Mouse (Mus musculus) CD8-positive naive resting alpha-beta T cell, adult 2 months (primary cell): Measurements from ENCODE around the gene Dido1.

Experiments
- DNase-seq, 2 experiments: peaks; one replicate each; pipeline ENCODE4 v3.0.0; 2022; ENCODE audit warnings: low read depth in 2 of 2, low spot score in 2 of 2

Dido1 gene

DNA sequence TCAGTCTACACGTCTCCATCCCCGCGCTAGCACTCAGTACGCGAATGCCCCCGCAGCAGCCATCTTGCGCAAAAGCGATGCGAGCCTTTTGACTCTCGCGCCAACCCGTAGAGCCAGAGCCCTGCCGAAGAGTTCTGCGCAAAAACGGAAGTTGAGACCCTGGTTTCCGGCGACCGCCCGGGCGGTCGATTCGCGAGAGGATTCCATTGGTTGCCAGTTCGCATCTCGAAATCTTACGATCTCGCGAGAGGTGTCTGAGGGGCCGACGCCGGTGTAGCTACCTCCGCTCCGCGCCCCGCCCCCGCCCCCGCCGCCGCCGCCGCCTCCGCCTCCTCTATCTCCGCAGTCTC lies at the start of gene Dido1, which contains the start of gene Gid8:
TSS of gene Dido1 (minus strand) at position 77 of the 350 bp plus-strand sequence.
TSS of gene Gid8 (plus strand) at position 195 of the 350 bp plus-strand sequence.
- DNase-seq = peak; percentile 91 to 92

DNA sequence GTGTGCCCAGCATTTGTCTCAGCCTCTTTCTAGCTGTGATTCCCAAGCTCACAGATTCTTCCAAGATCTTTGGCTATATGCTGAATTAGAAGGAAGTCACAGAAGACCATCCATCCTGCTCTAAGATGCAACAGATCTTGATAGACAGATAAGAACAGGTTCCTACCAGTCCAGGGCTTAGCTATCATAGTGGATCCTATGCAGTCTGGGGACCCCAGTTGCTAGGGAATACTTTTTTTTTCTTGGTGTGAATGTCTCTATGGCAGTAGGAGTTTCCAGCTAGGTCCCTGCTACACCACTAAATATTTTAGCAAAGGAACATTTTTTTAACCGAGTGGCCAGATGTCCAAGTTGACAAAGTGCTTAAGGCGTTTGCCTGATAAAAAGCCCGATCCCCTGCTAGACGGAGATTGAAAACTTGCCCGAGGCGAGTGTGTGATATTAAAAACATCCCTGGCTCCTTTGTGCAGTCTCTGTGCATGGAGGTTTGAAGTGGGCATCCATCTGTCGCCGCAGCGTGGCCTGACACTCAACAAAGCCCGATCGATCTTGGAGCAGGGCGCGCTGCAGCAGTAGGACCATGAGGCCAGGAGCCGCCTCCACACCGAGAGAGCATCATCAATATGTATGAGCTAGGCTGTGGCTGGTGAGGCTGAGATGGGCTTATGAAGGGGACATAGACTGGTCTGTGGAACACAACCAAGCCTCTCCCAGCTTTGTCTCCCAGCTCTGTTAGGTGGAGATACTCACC lies 48.9 kb upstream of the Dido1 start:
- DNase-seq = no peak

- DNase-seq = no peak
Observed at GRCm38 (mm10) chr2:180756786-180757185, 47.0 kb upstream of the Dido1 start.

DNA sequence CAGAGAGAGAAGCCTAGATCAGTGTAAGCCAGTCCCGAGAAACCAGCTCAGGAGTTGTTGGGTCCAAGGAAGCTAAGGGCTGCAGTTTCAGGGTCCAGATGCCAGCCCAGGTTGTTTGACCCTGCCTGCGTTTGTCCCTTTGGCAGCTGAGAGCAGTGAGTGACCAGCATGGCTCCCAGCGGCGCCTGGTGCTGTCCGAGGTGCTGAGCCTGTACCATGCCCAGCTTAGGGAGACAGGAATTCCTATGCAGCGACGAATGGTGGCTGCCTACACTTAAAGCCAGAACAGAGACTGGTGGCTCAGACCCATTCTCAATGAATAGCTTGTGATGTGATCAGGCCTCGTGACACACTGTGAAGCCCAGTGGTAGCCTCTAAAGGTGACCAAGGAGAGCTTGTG lies 46.1 kb upstream of the Dido1 start:
- DNase-seq = no peak

- DNase-seq = no peak
Observed at GRCm38 (mm10) chr2:180754976-180755688, 45.3 kb upstream of the Dido1 start.

DNA sequence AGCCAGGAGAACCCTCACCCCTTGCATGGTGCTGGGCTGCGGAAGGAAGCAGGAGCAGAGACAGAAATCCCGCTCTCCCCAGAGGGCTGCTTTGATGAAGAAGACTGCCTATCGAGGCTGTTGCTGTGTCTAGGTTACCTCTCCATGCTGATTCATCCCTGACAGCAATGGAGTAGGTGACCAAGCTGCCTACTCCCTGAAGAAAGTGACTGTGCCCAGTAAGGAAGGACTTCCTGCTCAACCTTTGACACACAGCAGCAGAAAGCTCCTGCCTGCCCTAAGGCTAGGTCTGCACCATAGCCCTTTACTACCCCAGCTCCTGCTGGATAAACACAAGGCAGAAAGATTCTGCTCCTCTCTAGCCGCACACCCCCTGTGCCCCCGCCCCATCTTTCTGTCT lies 39.1 kb upstream of the Dido1 start:
- no peak for DNase-seq

DNA sequence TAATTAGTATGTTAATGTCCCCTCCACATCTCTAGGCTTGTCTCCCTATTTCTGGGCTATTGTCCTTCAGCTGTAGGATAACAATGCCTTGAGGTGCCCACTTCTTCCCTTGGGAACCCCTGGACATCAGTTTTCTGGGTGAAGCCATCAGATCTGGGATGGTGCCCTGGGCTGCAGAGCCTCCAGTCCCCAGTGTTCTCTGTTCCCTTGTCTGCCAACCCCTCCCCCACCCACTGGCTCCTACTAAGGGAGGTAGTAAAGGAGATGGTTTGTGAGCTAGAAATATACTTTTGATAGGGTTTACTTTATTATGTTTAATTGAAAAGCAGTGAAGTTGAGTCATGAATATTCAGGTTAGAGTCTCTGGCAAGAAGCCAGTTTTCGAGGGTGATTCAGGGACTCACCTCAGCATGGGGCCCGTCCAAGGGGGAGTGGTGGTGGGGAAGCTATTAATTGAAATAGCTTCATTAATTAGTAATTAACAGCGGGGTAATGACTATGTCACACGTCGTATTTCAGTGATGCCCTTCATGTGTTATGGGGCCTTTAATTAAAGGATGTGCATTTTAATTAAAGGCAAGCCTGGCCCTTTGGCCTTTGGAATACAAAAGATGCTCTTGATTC lies 36.9 kb upstream of the Dido1 start:
- DNase-seq = no peak

DNA sequence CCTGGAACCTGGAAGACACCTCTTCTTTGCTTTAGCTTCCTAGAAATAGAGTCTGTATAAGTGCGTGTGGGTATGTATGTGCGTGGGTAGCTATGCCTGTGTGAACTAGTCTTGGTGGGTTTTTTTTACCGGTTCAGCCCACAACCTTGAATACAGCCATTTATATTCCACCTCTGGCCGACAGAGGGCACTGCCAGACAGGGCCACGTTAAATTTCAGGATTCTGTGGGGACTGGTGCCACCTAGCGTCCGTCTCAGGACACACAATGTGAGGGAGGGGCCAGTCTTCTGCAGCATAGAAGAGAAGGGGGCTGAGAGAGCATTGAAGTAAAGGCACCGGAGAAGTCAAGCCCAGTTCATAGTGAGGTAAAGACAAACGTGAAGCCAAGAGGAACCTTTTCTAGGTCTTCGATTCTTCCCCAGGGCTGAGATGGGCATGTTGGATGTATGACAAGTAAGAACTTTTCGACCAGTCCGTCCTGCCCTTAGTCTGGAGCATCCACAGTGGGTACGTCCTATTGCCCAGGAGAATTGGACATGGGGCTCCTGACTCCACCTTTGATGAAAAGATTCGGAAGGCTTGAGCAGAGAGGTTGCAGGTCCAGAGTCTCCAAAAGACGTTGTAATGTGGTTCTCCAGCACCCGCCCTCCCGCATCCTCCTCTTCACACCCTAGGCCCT lies 35.6 kb upstream of the Dido1 start:
- peak; percentile 88 to 91 for DNase-seq

GRCm38 (mm10) chr2:180743321-180743720 lies 33.5 kb upstream of the Dido1 start:
- DNase-seq = no peak

DNA sequence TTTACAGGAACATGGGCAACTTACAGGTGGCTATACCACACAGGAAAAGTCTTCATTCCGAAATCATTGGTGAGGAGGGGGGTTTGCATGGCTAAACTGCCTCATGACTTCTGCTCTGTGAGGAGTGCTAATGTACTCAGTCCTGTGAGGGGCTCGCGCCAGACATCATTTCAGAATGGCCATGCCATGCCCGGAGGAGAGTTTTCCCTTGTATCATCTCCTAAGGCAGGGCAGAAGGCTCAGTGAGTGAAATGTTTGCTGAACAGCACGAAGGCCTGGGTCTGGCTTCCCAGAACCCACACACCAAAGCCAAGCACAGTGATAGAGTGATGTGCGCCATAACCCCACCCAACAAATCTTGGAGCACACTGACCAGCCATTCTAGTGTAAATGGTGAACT lies 33.0 kb upstream of the Dido1 start:
- no peak for DNase-seq

DNA sequence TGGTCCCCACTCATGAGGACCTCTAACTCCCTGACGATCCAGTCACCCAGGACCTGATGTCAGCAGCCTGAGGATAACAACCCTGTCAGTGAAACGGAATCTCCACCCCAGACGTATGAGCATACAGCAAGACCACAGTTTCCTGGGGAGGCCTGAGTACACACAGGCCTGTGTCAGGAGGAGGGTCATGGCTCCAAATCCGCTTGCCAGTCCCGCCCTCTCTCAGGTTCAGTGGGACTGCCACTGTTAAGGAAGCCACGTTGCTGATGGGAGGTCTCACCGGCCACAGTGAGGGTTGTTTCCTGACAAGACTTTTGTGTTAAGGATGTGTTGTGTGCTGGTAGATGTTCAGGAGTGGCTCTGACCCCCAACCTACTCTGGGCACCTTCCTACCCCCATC lies 31.6 kb upstream of the Dido1 start:
- DNase-seq = no peak

GRCm38 (mm10) chr2:180740349-180740748 lies 30.6 kb upstream of the Dido1 start:
- DNase-seq = no peak

DNA sequence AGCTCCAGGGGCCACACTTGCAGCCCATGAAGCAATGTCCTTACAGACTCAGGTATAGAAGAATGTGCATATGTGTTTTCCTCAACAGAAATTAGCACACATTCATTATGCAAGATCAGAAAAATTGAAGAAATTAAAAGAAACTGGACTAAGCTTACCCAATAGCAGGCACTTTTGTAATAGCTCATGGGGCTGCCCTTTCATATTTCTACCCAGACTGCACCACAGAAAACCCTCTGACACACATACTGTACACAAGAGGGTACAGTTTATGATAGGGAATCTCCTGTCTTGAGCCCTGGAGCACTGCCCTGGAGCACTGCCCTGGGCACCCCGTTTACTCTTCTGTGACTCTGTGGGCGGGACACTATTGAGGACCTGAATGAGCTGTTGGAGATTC lies 28.2 kb upstream of the Dido1 start:
- no peak for DNase-seq

GRCm38 (mm10) chr2:180735232-180735631 lies 25.4 kb upstream of the Dido1 start:
- no peak for DNase-seq

GRCm38 (mm10) chr2:180731984-180732383 lies 22.2 kb upstream of the Dido1 start:
- DNase-seq = no peak

- peak; percentile 50 to 67 for DNase-seq
Observed at GRCm38 (mm10) chr2:180731036-180731435, 21.2 kb upstream of the Dido1 start.

DNA sequence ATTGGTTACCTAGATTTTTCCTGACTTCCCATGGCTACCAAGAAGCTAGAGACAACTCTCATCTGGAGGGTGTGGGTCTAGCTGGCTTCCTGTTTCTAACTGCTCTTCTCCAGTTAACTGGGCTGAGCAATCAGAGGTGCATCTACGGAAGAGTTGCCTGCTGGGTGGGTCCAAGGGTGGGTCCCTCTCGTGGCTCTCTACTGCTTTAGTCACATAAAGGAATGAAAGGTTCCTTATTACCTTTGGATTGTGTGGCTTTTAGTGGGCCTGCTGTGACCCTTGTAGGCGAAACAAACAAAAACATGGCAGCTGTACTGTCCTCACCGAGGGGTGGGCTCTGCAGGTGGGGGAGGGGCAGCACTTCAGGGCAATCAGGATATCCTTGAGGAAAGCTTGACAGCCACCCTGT lies 17.8 kb upstream of the Dido1 start:
- no peak for DNase-seq

- DNase-seq = peak; percentile 46 to 65
Observed at GRCm38 (mm10) chr2:180726658-180727442, 17.1 kb upstream of the Dido1 start.

- no peak for DNase-seq
Observed at GRCm38 (mm10) chr2:180725856-180726629, 16.2 kb upstream of the Dido1 start.

- no peak for DNase-seq
Observed at GRCm38 (mm10) chr2:180725414-180725778, 15.6 kb upstream of the Dido1 start.
